Mouse (Mus musculus): ENCODE measurements around the gene Sptbn2. TPM values are rescaled to one million over a fixed set of nuclear protein-coding genes. Genes with fewer than 3 reads are reported as not detected.

The Sptbn2 gene
- polyA plus RNA-seq, 1 experiment: not detected

DNA sequence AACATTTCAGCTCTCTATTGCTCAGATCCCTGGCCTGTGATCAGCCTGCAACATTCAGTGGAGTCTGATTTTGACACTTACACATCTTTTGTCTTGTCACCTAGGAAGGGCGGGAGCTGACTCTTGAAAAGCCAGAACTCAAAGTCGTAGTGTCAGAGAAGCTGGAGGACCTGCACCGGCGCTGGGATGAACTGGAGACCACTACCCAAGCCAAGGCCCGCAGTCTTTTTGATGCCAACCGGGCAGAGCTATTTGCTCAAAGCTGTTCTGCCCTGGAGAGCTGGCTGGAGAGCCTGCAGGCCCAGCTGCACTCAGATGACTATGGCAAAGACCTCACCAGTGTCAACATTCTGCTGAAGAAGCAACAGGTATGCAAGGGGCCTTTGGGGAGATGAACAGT lies 31.3 kb downstream of the Sptbn2 start:
- H3K9me3 ChIP-seq (ENCODE audit: control insufficient read depth, low read length): no peaks in the 10 kb centered on the region
- H3K4me1 ChIP-seq (ENCODE audit: control insufficient read depth): no peaks in the 10 kb centered on the region
- TF ChIP-seq TAL1 (IDR thresholded peaks at IDR 0.05; ENCODE audit: low read length): no peak
- TF ChIP-seq GATA1 (IDR thresholded peaks at IDR 0.05; ENCODE audit: low read length): no peak
- H3K27me3 ChIP-seq (ENCODE audit: control insufficient read depth): no peaks in the 10 kb centered on the region
- H3K4me3 ChIP-seq (replicated peaks): no peak overlapping the region
- no peaks in the 10 kb centered on the region for H3K36me3 ChIP-seq (ENCODE audit: control insufficient read depth)

DNA sequence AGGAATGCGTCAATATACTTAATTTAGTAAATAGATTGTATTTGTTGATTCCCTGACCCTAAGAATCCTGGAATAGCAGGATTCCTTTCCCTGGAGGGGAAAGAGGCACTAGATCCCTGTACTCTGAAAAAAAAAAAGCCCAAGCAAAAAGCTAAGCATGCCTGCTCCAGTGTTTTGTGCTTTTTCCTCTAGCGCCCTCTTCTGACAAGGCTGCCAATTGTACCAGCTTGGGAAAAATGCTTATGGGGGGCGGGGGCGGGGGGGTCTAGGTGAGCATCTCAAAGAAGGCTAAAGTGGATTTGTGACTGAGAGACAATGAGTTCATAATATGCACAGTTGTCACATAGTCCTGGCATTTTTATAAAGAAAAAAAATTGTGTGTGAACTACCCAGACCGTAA lies 32.6 kb downstream of the Sptbn2 start:
- Histone ChIP-seq H3K4me1 (ENCODE audit: control insufficient read depth) (no peaks in the 10 kb centered on the region), H3K4me3 (replicated peaks) (no peak overlapping the region), H3K9me3 (ENCODE audit: control insufficient read depth, low read length) (no peaks in the 10 kb centered on the region), H3K36me3 (ENCODE audit: control insufficient read depth) (no peaks in the 10 kb centered on the region), H3K27me3 (ENCODE audit: control insufficient read depth) (no peaks in the 10 kb centered on the region)
- no peak for TF ChIP-seq TAL1 (IDR thresholded peaks at IDR 0.05; ENCODE audit: low read length)
- no peak for TF ChIP-seq GATA1 (IDR thresholded peaks at IDR 0.05; ENCODE audit: low read length)

DNA sequence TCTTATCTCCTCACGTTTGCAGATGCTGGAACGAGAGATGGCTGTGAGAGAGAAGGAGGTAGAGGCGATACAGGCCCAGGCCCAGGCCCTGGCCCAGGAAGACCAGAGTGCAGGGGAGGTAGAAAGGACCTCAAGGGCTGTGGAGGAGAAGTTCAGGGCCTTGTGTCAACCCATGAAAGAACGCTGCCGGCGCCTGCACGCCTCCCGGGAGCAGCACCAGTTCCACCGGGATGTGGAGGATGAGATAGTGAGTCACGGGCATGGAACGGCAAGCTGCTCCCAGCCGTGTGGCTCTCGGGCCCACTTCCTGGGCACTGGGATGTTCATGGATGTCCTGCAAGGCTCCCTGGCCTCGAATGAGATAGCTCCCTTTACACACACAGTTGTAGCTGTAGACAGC lies 33.1 kb downstream of the Sptbn2 start:
- no peaks in the 10 kb centered on the region for H3K36me3 ChIP-seq (ENCODE audit: control insufficient read depth)
- no peak overlapping the region for H3K4me3 ChIP-seq (replicated peaks)
- H3K9me3 ChIP-seq (ENCODE audit: control insufficient read depth, low read length): no peaks in the 10 kb centered on the region
- no peak for TF ChIP-seq GATA1 (IDR thresholded peaks at IDR 0.05; ENCODE audit: low read length)
- no peak for TF ChIP-seq TAL1 (IDR thresholded peaks at IDR 0.05; ENCODE audit: low read length)
- H3K4me1 ChIP-seq (ENCODE audit: control insufficient read depth): no peaks in the 10 kb centered on the region
- no peaks in the 10 kb centered on the region for H3K27me3 ChIP-seq (ENCODE audit: control insufficient read depth)

DNA sequence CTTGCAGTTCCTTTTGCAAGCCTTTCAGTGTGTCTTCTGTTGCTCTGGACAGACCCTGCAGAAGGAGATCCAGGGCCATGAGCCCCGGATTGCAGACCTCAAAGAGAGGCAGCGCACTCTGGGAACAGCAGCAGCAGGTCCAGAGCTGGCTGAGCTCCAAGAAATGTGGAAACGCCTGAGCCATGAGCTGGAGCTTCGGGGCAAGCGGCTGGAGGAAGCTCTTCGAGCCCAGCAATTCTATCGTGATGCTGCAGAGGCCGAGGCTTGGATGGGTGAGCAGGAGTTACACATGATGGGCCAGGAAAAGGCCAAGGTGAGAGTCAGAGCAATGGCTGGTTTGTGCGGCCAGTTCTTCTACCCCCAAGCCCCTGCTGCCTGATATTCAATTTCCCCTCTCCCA lies 34.1 kb downstream of the Sptbn2 start:
- Histone ChIP-seq H3K9me3 (ENCODE audit: control insufficient read depth, low read length) (no peaks in the 10 kb centered on the region), H3K4me3 (replicated peaks) (no peak overlapping the region), H3K4me1 (ENCODE audit: control insufficient read depth) (no peaks in the 10 kb centered on the region), H3K27me3 (ENCODE audit: control insufficient read depth) (no peaks in the 10 kb centered on the region), H3K36me3 (ENCODE audit: control insufficient read depth) (no peaks in the 10 kb centered on the region)
- TF ChIP-seq GATA1 (IDR thresholded peaks at IDR 0.05; ENCODE audit: low read length) (no peak), TAL1 (IDR thresholded peaks at IDR 0.05; ENCODE audit: low read length) (no peak)

DNA sequence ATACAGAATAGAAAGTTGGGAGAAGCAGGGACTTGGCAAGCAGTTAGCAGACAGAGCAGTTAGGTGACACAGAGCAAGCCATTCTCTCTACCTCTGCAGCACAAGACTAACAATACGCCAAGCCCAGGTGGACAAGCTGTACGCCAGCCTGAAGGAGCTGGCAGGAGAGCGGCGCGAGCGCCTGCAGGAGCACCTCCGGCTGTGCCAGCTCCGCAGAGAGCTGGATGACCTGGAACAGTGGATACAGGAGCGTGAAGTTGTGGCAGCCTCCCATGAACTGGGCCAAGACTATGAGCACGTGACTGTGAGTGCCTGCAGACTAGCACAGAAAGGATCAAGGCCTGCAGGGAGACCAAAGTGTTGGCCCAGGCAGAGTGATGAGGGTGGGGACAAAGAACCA lies 34.7 kb downstream of the Sptbn2 start:
- H3K27me3 ChIP-seq (ENCODE audit: control insufficient read depth): no peaks in the 10 kb centered on the region
- TF ChIP-seq TAL1 (IDR thresholded peaks at IDR 0.05; ENCODE audit: low read length): no peak
- H3K4me1 ChIP-seq (ENCODE audit: control insufficient read depth): no peaks in the 10 kb centered on the region
- no peaks in the 10 kb centered on the region for H3K36me3 ChIP-seq (ENCODE audit: control insufficient read depth)
- H3K4me3 ChIP-seq (replicated peaks): no peak overlapping the region
- H3K9me3 ChIP-seq (ENCODE audit: control insufficient read depth, low read length): no peaks in the 10 kb centered on the region

DNA sequence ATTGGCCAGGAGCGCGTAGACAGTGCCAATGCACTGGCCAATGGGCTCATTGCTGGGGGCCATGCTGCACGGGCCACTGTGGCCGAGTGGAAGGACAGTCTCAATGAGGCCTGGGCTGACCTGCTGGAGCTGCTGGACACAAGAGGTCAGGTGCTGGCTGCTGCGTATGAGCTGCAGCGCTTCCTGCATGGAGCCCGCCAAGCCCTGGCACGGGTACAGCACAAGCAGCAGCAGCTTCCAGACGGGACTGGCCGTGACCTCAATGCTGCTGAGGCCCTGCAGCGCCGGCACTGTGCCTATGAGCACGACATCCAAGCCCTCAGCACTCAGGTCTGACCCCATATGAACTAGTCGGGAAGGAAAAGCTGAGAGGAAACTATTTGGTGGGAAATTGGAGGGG lies 35.6 kb downstream of the Sptbn2 start:
- H3K4me1 ChIP-seq (ENCODE audit: control insufficient read depth): no peaks in the 10 kb centered on the region
- no peak overlapping the region for H3K4me3 ChIP-seq (replicated peaks)
- H3K9me3 ChIP-seq (ENCODE audit: control insufficient read depth, low read length): no peaks in the 10 kb centered on the region
- H3K27me3 ChIP-seq (ENCODE audit: control insufficient read depth): no peaks in the 10 kb centered on the region
- no peaks in the 10 kb centered on the region for H3K36me3 ChIP-seq (ENCODE audit: control insufficient read depth)
- no peak for TF ChIP-seq GATA1 (IDR thresholded peaks at IDR 0.05; ENCODE audit: low read length)
- no peak; the same call in 2 of the 3 replicates for TF ChIP-seq TAL1 (IDR thresholded peaks at IDR 0.05; ENCODE audit: low read length)

DNA sequence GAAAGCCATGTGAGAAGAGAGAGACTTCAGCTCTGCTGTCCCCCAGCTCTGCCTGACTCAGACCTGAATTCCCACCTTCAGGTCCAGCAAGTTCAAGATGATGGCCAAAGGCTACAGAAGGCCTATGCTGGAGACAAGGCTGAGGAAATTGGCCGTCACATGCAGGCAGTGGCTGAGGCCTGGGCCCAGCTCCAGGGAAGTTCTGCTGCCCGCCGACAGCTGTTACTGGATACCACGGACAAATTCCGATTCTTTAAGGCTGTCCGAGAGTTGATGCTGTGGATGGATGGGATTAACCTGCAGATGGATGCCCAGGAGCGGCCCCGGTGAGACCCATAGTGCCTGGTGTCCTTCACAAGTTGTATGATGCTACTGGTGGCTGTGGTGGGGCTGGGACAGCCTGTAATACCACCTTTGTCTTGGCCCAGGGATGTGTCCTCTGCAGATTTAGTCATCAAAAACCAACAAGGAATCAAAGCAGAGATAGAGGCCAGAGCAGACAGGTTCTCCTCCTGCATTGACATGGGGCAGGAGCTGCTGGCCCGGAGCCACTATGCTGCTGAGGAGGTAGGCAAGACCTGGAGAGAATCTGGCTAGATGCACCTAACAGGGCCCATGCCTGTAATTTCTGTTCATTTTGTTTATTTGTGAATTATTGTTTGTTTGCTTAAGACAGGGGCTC lies 36.8 kb downstream of the Sptbn2 start:
- Histone ChIP-seq H3K4me1 (ENCODE audit: control insufficient read depth) (no peaks in the 10 kb centered on the region), H3K36me3 (ENCODE audit: control insufficient read depth) (no peaks in the 10 kb centered on the region), H3K4me3 (replicated peaks) (no peak overlapping the region), H3K27me3 (ENCODE audit: control insufficient read depth) (no peaks in the 10 kb centered on the region), H3K9me3 (ENCODE audit: control insufficient read depth, low read length) (no peaks in the 10 kb centered on the region)
- TF ChIP-seq TAL1 (IDR thresholded peaks at IDR 0.05; ENCODE audit: low read length) (no peak), GATA1 (IDR thresholded peaks at IDR 0.05; ENCODE audit: low read length) (no peak)

DNA sequence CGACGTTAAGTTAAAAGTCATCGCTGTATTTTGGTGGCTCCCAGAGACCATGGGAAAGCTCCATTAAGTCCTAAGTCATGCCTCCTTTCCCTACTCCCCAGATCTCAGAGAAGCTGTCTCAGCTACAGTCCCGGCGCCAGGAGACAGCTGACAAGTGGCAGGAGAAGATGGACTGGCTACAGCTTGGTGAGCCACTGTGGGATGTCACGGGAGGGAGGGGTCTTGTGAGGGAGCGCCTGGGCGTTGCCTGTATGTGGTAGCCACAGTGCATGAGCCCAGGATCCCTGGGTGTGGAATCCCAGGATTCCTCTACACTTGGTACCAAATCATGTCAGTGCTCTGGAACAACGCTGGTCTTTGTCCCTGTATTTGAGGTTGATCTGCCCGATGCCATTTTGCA lies 37.5 kb downstream of the Sptbn2 start:
- no peaks in the 10 kb centered on the region for H3K27me3 ChIP-seq (ENCODE audit: control insufficient read depth)
- H3K4me3 ChIP-seq (replicated peaks): no peak overlapping the region
- H3K9me3 ChIP-seq (ENCODE audit: control insufficient read depth, low read length): no peaks in the 10 kb centered on the region
- no peak for TF ChIP-seq GATA1 (IDR thresholded peaks at IDR 0.05; ENCODE audit: low read length)
- no peak for TF ChIP-seq TAL1 (IDR thresholded peaks at IDR 0.05; ENCODE audit: low read length)
- no peaks in the 10 kb centered on the region for H3K4me1 ChIP-seq (ENCODE audit: control insufficient read depth)
- no peaks in the 10 kb centered on the region for H3K36me3 ChIP-seq (ENCODE audit: control insufficient read depth)

DNA sequence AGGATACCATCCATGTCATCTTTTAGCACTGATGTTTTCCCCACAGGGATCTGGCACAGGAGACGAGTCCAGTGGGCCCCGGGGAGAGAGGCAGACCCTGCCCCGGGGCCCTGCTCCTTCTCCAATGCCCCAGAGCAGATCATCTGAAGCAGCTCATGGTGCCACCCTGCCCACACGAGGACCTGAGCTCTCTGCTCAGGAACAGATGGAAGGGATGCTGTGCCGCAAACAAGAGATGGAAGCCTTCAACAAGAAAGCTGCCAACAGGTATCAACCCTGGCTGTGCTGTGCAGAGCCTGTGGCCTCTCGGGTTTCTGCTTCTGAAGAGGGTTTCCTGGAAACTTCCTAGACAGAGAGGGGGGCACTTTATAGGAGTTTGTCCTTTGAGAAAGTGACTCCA lies 39.0 kb downstream of the Sptbn2 start:
- no peaks in the 10 kb centered on the region for H3K27me3 ChIP-seq (ENCODE audit: control insufficient read depth)
- TF ChIP-seq TAL1 (IDR thresholded peaks at IDR 0.05; ENCODE audit: low read length): no peak
- no peak for TF ChIP-seq GATA1 (IDR thresholded peaks at IDR 0.05; ENCODE audit: low read length)
- H3K36me3 ChIP-seq (ENCODE audit: control insufficient read depth): no peaks in the 10 kb centered on the region
- H3K4me1 ChIP-seq (ENCODE audit: control insufficient read depth): no peaks in the 10 kb centered on the region
- H3K9me3 ChIP-seq (ENCODE audit: control insufficient read depth, low read length): no peaks in the 10 kb centered on the region
- H3K4me3 ChIP-seq (replicated peaks): no peak overlapping the region
